Mouse (Mus musculus) mouse embryonic stem cell (cell line): Measurements from ENCODE around the gene Hes5.

Source experiments
- in situ Hi-C, 2 experiments: fragments of 300-500 bp; cut with MboI; formaldehyde crosslinking; loops; 1 replicate in 1 of 2; 3 replicates in 1 of 2; pipeline ENCODE4 v1.14.3; 2019 to 2020; ENCODE audit warnings: low sequenced_read_pairs in 2 of 2, low pct_unique_long_range_greater_than_20kb in 1 of 2, mixed read lengths in 1 of 2; ENCODE audit not compliant: unreplicated experiment in 1 of 2

Gene Hes5

DNA sequence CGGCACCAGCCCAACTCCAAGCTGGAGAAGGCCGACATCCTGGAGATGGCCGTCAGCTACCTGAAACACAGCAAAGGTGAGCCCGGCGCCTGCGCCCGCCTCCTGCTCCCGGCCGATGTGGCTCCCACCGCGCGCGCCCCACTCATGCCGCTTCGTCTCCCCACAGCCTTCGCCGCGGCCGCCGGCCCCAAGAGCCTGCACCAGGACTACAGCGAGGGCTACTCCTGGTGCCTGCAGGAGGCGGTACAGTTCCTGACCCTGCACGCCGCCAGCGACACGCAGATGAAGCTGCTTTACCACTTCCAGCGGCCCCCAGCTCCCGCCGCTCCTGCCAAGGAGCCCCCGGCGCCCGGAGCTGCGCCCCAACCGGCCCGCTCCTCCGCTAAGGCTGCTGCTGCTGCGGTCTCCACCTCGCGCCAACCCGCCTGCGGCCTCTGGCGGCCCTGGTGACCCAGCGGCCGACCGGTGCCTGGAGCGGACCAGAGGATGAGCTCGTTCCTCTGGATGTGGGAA, 559 bp downstream of the Hes5 start:
- in situ Hi-C loops = no loop called here

GRCm38 (mm10) chr4:154961911-154962310, 1.2 kb downstream of the Hes5 start:
- in situ Hi-C loops = no loop called here

DNA sequence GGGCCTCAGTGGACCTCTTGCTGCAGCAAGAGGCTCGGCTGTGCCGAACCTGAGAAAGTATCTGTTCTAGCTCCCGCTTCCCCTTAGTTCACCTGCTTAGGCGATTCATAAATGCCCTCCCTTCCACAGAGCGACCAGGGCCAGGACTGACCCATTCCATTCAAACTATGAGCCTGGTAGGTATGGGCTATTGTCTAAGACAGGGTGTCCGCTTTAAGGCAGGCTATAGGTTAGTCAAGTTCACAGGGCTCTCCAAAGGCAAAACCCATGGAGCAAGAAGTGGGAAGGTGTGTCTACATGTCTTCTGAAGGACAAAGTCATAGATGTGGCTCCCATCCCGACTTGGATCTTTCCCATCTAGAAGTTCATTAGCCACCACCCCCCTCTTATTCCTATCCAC, 2.0 kb downstream of the Hes5 start:
- in situ Hi-C loops = no loop called here

GRCm38 (mm10) chr4:154963190-154963836, 2.6 kb downstream of the Hes5 start:
- in situ Hi-C loops = no loop called here

GRCm38 (mm10) chr4:154963901-154964580, 3.3 kb downstream of the Hes5 start, which contains the start of gene Pank4:
Gene Pank4, plus strand, starts transcription at chr4:154964123.
- in situ Hi-C loops = no loop called here

GRCm38 (mm10) chr4:154964581-154965235, 4.0 kb downstream of the Hes5 start:
- in situ Hi-C loops = no loop called here

DNA sequence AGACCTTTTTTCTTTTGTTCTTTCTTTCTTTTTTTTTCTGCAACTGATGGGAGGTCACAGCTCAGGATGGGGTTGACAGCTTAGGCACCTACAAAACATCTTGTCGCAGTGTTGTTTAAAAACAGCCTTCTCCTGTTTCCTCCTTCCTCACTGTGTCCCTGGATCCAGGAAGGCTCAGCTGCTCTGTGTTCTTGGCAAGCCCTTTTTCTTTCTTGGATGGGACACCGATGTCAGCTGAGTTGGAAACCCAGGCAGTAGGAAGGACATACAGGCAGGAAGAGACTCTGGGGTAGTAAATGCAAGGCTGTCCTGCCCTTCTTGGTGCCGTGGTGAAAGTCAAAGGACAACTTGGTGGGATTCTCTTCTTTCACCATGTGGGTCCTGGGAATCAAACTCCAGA, 5.1 kb downstream of the Hes5 start:
- in situ Hi-C loops = no loop called here

DNA sequence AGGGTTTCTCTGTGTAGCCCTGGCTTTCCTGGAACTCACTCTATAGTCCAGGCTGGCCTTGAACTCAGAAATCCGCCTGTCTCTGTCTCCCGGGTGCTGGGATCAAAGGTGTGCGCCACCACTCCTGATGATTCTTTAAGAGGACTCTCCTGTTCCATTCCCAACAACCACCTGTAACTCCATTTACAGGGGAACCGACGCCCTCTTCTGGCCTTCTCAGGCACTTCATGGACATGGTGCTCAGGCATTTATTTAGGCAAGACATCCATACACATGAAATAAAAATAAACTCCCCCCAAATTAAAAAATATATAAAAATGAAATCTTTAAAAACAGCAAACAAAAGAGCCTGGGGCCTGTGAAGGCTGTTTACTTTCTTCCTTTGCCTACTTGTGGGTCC, 6.5 kb downstream of the Hes5 start:
- in situ Hi-C loops = no loop called here

GRCm38 (mm10) chr4:154972546-154972945, 11.8 kb downstream of the Hes5 start:
- in situ Hi-C loops = no loop called here

DNA sequence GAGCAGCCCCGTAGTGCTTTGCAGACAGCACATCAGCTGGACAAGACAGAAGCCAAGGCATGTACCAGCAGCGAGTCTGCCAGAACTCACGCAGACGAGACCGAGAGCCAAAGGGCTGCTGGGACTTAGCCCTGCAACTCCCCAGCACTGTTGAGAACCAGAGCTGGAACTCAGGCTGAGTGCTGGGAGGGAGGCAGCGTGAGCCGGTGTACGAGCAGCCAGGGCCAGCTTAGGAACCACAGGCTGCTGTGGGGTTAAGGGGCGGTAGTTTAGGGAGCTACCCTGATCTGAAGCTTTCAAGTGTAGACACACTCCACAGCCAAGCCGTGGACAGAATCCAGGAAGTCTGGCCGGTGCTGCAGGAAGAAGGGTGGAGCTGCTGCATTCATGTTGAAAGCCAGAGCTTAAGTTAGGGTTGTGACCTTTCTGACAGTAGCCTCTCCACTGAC, 13.5 kb downstream of the Hes5 start:
- in situ Hi-C loops = no loop called here

DNA sequence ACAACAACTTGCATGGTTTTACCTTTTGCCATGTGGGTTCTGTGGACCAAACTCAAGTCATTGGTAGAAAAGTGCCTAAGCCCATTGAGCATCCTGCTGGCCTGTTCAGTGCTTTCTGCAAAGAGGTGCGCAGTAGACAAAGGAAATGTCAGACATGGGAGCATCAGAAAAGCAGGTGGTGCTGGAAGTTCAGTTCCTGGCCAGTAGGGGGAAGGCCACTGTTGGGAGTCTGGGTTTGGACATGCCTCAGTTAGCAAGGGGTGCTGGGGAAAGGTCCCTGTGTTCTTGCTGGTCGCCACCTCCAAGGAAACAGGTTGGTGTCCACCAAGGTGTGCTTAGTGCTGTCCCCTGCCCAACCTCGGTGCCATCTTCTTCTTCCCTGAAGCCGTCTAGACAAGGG, 19.4 kb downstream of the Hes5 start:
- in situ Hi-C loops = no loop called here

DNA sequence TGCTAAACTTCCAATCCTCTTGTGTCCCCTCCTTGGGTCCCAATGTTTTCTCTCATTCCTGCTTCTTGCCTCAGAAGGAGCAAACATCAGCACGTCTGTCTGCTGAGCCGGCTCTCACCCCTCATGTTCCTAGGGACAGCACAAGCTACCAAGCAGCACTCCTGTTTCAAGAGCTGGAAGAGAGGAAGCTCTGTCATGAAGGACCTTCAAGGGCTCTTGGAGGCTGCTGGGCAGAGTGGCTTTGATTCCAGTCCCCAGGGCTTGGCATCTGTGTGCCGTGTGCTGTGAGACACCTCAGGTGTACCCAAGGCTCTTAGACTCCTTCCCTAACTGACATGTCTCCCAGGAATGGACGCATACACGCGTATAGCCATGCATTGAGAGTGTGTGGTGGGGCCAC, 20.4 kb downstream of the Hes5 start:
- in situ Hi-C loops = no loop called here

GRCm38 (mm10) chr4:154981530-154981929, 20.8 kb downstream of the Hes5 start:
- in situ Hi-C loops = no loop called here

DNA sequence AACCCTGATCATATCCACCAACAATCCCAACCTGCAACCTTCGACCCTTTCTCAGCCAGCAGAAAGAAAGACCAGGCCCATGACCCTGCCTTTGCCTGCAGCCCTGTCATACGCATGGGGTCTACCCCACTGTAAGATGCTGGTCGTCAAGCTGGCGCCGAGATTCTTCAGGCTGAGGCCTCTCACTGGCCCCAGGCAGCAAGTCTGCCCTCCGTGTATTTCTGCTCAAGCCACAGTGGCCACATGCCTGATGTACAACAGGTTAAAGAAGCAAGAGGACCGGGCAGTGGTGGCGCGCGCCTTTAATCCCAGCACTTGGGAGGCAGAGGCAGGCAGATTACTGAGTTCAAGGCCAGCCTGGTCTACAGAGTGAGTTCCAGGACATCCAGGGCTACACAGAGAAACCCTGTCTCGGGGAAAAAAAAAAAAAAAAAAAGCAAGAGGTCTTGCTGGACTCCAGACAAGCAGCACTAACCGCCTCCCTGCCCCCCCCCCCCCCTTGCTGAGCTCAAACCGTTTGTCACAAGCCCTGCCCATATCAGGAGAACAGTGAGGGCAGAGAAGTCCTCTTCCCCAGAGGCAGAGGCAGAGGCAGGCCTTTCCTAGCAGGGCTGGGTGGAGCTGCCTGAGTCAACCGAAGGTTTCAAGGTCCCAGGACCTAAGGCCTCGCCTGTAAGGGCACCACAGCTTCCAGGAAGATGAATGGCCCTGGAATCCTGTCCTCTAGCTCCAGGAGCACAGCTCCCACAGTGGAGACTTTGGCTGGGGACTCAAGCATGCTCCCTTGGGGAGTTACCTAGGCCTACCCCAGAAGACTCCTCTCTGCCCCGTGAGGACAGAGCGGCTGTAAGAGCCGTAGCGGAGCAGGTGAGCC, 21.8 kb downstream of the Hes5 start:
- in situ Hi-C loops = no loop called here

DNA sequence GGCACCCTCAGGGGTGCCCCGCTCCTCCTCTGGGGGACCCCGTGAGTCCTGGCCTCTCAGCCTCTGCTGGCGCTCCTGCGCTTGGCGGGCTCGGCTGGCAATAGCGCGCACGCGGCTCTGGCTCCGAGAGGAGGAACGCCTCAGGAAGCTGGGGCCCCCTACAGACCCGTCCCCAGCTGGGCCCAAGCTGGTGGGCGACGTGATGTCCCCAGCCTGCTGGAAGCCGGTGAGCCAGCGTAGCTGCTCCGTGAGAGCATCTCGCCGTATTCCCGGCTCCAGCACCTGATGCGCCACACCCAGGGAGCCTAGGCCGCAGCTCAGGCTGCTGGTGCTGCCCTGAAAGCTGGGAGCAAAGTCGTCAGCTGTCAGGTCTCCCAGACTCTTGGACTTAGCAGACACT, 23.0 kb downstream of the Hes5 start:
- in situ Hi-C loops = no loop called here

DNA sequence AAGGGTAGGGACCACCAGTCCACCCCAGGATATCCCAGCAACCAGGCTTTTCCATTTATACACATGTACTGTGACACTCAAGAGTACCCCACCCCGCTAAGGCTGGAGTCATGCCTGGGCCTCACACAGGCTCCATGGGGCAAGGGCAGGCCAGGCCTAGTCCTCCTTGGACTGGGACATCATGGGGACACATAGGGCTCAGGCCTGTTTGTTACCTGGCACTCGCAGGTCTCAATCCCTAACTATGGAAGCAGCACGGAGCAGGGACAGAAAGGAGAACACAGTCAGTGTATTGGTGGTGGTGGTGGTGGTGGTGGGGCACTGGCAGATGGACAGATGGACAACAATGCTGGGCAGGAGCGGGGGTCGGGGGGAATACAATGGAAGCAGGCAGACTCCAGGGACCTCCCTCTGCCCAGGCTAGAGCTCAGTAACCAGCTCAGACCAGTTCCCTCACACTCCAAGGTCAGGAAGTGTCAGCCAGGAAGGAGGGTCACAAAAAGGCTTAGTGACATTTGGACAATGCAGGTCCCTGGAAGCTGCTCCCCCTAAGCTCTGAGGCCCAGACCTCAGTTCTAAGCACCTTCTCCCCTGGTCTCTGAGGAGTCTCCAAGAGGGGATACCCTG, 24.5 kb downstream of the Hes5 start:
- in situ Hi-C loops = no loop called here

GRCm38 (mm10) chr4:154986096-154986495, 25.4 kb downstream of the Hes5 start:
- in situ Hi-C loops = no loop called here

- in situ Hi-C loops = no loop called here
These were observed 26.0 kb downstream of the Hes5 start for GRCm38 (mm10) chr4:154986750-154987149.
